Mouse (Mus musculus) mesoderm, embryonic 11.5 days (tissue): ENCODE measurements around the gene Fbxw20.
"Not testable (repeated sequence)": the region's sequence is repeated elsewhere in the genome, so short reads cannot be mapped to it uniquely, and the experiment has no call there.

ENCODE experiments used
- DNase-seq: peaks from one replicate; pipeline ENCODE4 v3.0.0-alpha.2; 2012; ENCODE audit warnings: low read depth, low spot score

Fbxw20 gene

DNA sequence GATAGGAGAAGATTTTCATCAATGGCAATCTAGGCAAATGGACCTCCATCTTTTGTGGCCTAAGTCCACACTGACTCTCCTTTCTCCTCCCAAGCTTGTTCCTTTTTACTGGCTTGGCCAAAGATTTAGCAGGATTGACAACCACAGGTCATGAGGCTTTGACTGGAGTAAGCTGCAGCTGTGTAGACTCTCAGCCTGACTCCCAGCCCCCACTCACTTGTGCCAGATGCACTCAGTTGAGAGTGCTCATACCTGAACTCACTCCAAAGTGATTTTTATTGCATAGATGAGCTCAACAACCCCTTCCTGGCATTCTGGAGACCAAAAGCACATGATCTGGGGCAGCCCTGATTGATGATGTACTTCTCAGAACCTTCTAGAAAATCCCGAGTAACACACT lies at the start of gene Fbxw20:
Gene Fbxw20, minus strand, starts transcription at position 101 of the 400 bp plus-strand sequence.
- DNase-seq: no peak

DNA sequence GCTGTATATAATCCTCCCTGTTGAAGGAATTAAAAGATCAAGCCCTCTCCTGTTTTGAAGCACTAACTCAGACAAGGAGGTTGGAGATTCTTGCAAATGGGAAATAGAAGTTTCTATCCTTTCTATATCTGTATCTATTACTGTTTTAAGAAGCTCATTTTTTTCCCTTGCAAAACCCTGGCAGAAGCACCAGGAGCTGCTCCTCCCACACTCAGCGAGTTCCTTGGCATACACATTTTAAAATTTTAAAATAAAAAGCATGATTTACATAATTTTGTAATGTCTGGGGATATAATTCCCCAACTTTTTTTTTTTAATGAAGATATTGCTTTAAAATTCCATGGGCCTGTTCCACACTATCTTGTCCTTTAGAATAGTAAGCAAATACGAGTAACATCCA lies 28.5 kb upstream of the Fbxw20 start:
- no peak for DNase-seq

DNA sequence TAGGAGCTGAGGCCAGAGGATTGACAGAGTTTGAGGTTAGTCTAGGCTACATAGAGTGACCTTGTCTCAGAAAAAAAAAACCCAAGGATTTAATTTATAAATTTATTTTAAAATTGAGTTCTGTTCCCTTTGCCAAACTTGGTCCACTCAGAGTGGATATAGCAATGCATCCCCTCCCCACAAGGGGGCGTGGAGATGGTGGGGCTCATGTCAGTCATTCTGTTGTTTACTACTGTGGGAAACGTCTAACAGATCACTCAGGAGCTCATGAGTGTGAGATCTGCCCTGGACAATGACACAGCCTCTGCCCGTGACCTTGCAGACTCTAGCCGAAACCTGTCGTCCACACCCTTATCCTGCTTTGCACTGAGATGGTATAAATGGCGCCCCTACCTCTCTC lies 16.1 kb downstream of the Fbxw20 start:
- DNase-seq: no peak

DNA sequence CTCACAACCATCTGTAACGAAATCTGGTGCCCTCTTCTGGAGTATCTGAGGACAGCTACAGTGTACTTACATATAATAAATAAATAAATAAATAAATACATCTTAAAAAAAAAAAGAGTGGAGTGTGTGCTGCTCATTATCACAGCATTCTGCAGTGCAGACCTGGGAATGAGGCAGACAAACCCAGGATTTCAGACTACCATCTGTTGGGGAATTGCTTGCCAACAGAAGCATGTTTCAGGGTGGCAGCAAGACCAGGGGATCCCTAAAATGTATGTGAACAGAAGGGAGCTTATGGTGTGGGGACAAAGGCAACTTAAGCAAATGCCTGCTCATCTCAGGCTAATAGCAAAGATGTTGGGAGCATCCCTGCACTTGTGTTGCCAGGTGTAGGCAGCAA lies 33.2 kb downstream of the Fbxw20 start:
- DNase-seq: not testable (repeated sequence)

- no peak for DNase-seq
These were observed 34.2 kb downstream of the Fbxw20 start for GRCm38 (mm10) chr9:109200349-109200748.

- DNase-seq: no peak
These were observed 35.2 kb downstream of the Fbxw20 start for GRCm38 (mm10) chr9:109199353-109199752.

GRCm38 (mm10) chr9:109195875-109196274 lies 38.7 kb downstream of the Fbxw20 start, which contains the start of gene Fbxw13:
Gene Fbxw13, minus strand, starts transcription at chr9:109195975.
- not testable (repeated sequence) for DNase-seq

DNA sequence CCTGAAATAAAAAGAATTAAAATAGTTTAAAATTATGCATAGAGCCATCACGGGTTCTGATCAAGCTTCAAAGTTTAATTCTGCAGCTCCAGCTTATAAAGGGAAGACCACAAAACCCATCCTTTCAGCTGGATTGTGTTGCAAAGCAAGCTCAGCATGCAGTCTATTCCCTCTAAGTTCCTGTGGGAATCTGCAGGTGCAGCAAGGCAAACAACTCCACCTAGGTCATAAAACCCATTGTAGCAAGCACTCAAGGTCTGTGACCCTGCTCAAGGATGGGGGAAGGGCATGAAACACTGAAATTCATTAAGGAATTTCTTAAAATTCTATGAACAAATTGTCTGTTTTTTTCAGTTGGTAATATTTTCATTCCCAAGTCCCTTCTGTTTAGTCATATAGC lies 57.3 kb downstream of the Fbxw20 start:
- DNase-seq: no peak

DNA sequence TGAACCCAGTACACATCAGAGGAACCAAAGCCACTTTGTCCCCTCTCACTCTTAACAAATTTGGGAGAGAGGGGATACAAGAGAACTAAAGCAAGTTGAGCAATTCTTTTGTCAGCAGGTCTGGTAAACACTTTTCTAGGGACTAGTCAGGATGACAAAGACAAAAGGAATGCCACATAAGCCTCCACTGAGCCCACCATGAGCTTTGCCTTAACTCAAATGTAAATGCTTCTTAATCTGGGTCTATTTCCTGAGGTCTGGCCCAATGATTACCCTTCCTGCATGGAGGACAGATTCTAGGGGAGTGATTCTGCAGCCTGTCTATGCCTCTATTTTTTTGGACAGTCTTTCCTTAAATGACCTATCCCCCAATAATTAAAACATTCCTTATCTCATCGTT lies 58.3 kb downstream of the Fbxw20 start:
- no peak for DNase-seq
